Mouse (Mus musculus): Measurements from ENCODE around the gene Gm609.

Gm609 gene

GRCm38 (mm10) chr16:45392246-45392645 is 100.5 kb downstream of the Gm609 start:
- no peak for DNase-seq (ENCODE audit: low spot score)

- no peak for DNase-seq (ENCODE audit: low spot score)
Observed at GRCm38 (mm10) chr16:45391680-45392079, 101.1 kb downstream of the Gm609 start.

DNA sequence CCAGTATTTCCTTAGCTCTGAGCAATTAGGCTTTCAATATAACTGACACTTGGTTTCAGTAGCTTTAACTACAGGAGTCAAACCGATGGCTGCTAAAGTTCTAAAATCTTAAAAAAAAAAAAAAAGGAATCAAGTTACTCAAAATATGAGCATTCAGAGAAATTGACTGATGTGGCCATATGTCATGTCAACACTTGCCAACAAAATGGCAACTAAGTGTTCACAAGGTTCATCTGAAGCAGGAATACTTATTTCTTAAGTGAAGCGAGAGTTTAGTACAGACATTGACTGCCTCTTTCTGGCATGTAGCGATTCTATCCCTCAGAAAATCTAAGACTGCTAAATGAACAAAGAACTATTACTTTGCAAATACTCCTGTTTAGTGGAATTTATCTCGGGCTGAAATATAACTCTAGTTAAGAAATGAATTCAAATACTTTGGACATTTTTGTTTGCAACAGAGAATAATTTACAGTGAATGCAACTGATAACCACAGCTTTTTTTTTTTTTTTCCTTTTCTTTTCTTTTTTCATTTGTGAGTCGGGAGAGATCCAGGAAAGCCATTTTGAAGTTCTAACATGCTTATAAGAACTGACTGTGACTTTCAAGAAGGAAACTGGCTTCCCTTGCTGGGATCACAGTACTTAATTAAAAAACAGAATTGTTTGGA is 102.3 kb downstream of the Gm609 start:
- DNase-seq (ENCODE audit: low spot score) = no peak

DNA sequence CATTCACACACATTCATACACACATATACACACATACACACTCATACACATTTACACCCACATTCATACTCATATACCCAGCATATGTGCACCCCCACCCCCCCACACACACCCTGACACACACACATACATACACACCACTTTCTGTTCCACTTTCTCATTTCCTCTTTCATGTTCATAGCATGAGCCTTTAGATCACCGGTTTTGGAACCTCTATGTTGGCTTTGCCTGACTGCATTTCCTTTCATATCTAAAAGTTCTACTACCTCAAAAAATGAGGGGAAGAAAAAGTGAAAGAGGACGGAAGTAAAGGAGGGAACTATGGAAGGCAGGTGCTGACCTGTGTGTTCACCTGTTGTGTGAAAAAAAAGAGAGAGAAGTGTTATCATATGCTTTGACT is 102.9 kb downstream of the Gm609 start:
- no peak for DNase-seq (ENCODE audit: low spot score)

GRCm38 (mm10) chr16:45389041-45389440 is 103.7 kb downstream of the Gm609 start:
- DNase-seq (ENCODE audit: low spot score) = no peak

DNA sequence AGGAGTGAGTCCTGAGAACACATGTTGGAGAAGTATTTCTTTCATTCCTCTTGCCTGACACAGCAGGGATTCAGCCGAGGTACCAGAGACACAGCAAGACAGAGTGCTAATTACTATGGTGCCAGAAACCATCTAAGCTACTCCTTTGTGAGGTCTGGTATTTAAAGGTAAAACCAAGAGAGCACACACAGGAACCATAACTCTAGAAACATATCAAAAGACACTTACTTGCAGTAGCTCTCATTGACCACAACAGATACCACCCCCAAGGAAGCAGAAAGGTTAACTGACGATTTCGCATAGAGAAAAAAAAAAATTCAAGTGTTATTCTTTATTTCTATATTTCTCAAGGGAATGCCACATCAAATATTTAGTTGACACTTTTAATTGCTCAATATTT is 111.0 kb downstream of the Gm609 start:
- DNase-seq (ENCODE audit: low spot score) = no peak

- no peak for DNase-seq (ENCODE audit: low spot score)
Observed at GRCm38 (mm10) chr16:45378959-45379358, 113.8 kb downstream of the Gm609 start.

- DNase-seq (ENCODE audit: low spot score) = no peak
Observed at GRCm38 (mm10) chr16:45378147-45378943, 114.4 kb downstream of the Gm609 start.

- DNase-seq (ENCODE audit: low spot score) = no peak
Observed at GRCm38 (mm10) chr16:45377332-45377731, 115.4 kb downstream of the Gm609 start.

GRCm38 (mm10) chr16:45376812-45377211 is 116.0 kb downstream of the Gm609 start:
- no peak for DNase-seq (ENCODE audit: low spot score)

GRCm38 (mm10) chr16:45376294-45376693 is 116.5 kb downstream of the Gm609 start:
- DNase-seq (ENCODE audit: low spot score) = peak; percentile 32

DNA sequence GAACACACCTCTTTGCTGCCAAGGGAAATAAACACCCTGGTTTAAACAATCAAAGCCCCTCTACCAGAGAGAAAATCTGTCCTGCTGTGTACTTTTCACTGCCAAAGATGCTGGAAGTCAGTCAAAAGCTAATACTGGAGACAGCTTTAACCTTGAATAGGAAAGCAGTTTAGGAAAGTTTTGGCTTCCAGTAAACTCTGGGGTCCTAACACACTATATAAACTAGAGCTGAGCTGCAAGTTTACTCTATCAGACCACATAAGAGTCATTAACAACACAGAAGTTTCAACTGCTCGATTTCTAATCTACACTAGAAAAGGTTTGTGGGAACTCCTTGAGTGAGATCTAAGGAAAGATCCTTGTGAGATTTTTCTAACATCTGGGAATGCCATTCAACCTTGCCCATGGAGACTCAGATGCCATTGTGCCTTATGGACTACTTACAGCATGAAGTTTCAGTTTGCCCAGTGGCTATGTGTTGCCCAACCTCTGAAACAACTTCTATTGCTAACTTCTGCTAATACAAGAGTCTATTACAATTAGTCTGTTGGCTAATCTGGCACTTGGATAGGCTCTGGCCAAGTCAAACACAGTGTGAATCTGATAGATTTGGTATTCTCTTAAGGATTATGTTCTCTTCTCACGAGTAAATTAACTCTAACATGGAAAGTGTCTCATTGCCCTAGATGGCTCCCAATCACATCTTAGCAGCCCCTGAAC is 117.1 kb downstream of the Gm609 start:
- DNase-seq (ENCODE audit: low spot score) = no peak

GRCm38 (mm10) chr16:45374074-45374473 is 118.7 kb downstream of the Gm609 start:
- no peak for DNase-seq (ENCODE audit: low spot score)

DNA sequence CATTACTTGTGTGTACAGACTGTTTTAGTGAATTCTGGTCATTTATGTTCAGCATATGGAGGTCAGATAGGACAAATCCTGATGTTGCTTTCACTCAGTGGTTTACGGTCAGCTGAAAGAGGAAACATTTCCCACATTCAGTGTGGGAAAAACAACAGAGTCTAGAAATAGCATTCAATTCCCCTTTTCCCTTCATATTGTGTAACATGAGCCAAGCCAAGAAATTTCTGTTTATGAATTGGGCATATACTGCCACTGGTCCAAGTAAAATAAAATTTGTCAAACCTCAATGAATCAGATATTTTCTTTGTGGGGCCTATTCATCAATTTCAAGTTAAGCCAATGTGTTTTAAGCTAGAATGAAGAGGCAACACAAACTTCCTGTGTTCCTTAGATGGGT is 121.7 kb downstream of the Gm609 start:
- DNase-seq (ENCODE audit: low spot score) = no peak

DNA sequence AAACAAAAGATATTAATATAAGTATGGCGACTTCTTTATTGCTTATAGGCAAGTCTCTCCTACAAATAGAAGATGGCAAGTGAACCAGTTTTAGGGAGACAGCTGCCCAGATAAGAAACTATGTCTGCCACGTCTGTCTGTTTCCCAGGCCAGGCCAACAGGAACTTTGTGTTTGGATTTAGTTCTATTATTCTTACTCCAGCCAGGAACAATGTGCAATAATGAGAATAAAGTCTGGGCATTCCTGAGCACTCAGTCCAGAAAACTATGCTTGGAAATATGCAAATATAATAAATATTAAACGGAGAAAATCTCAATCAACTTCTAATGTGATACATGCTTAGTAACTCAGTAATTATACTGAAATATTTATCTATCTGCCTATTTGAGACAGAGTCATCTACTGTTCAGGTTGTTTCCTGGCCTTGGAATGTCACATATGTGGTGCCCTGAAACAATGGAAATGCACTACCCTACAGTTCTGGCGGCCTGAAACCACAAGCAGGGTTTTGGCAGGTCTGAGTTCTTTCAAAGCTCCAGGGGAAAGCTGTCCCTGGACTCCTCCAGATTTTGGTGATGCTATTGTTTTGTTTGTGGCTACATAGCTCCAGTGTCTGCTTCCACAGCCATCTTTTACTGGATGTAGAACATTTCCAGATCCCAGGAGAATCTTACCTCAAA is 123.3 kb downstream of the Gm609 start:
- DNase-seq (ENCODE audit: low spot score) = no peak

GRCm38 (mm10) chr16:45366111-45366510 is 126.7 kb downstream of the Gm609 start:
- DNase-seq (ENCODE audit: low spot score) = no peak

GRCm38 (mm10) chr16:45365353-45365752 is 127.4 kb downstream of the Gm609 start:
- no peak for DNase-seq (ENCODE audit: low spot score)

DNA sequence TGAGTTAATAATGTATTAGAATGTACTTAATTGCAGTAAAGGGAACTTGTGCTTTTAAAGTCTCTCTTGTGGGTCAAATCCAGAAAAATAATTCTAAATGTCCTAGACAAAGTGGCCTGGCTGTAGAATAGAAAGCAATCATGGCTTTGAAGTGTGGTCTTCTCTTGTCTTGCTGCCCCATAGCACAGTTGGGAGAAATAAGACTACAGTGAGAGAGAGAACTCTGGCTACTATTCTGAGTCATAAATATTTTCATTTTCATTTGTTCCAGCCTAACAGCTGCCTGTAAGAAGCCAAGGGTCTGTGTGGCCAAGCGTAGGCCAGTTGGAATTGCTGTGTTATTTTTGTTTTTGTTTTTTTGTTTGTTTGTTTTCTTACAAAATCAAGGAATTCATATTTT is 128.1 kb downstream of the Gm609 start:
- DNase-seq (ENCODE audit: low spot score) = no peak

DNA sequence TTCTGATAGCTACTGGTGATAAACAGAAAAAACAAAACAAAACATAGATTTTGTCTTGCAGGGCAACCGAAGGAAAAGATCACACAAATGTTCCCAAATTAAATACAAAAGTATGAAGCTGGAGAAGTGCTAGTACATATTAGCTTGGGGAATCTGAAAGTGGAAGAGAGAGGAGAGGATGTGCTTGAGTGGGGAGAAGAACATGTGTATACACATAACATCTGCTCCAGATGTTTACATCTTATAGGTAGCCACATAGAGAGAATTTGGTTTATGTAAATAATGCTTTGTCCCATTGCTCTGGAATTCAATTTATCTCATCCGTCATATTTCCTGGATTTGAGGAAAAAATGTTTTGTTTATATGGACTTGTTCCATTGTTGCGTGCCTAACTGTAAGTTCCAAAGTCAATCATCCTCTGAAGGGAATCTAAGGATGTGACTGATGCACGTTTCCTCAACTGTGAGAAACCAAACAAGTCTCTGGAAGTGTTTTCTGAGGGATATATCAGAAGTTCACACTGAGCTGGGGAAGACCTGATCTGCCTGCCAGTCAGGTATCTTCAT is 129.2 kb downstream of the Gm609 start:
- DNase-seq (ENCODE audit: low spot score) = no peak

Data from layer of hippocampus, adult 11-12 months (tissue).